Mouse (Mus musculus): ENCODE measurements around the gene Syt8.

Gene Syt8

GRCm38 (mm10) chr7:142445324-142445723, 10.7 kb downstream of the Syt8 start:
- no peak for DNase-seq (ENCODE audit: low read depth, low spot score)

GRCm38 (mm10) chr7:142446264-142446663, 11.6 kb downstream of the Syt8 start:
- no peak for DNase-seq (ENCODE audit: low read depth, low spot score)

- DNase-seq (ENCODE audit: low read depth, low spot score) = no peak
Observed at GRCm38 (mm10) chr7:142449038-142449617, 14.5 kb downstream of the Syt8 start.

- no peak for DNase-seq (ENCODE audit: low read depth, low spot score)
Observed at GRCm38 (mm10) chr7:142454706-142455105, 20.1 kb downstream of the Syt8 start.

GRCm38 (mm10) chr7:142455251-142455650, 20.6 kb downstream of the Syt8 start:
- no peak for DNase-seq (ENCODE audit: low read depth, low spot score)

- DNase-seq (ENCODE audit: low read depth, low spot score) = no peak
Observed at GRCm38 (mm10) chr7:142456806-142457205, 22.2 kb downstream of the Syt8 start.

GRCm38 (mm10) chr7:142457227-142457811, 22.7 kb downstream of the Syt8 start:
- no peak for DNase-seq (ENCODE audit: low read depth, low spot score)

GRCm38 (mm10) chr7:142458026-142458425, 23.4 kb downstream of the Syt8 start:
- DNase-seq (ENCODE audit: low read depth, low spot score) = no peak

GRCm38 (mm10) chr7:142458676-142459298, 24.1 kb downstream of the Syt8 start:
- DNase-seq (ENCODE audit: low read depth, low spot score) = no peak

- no peak for DNase-seq (ENCODE audit: low read depth, low spot score)
Observed at GRCm38 (mm10) chr7:142459299-142459691, 24.6 kb downstream of the Syt8 start.

GRCm38 (mm10) chr7:142460636-142461077, 26.0 kb downstream of the Syt8 start, which contains the start of gene Lsp1:
Lsp1 (plus strand) TSS chr7:142460809.
- DNase-seq (ENCODE audit: low read depth, low spot score) = no peak

- no peak for DNase-seq (ENCODE audit: low read depth, low spot score)
Observed at GRCm38 (mm10) chr7:142461446-142461845, 26.8 kb downstream of the Syt8 start.

- no peak for DNase-seq (ENCODE audit: low read depth, low spot score)
Observed at GRCm38 (mm10) chr7:142462190-142462589, 27.5 kb downstream of the Syt8 start.

GRCm38 (mm10) chr7:142462594-142463078, 28.0 kb downstream of the Syt8 start:
- no peak for DNase-seq (ENCODE audit: low read depth, low spot score)

- no peak for DNase-seq (ENCODE audit: low read depth, low spot score)
Observed at GRCm38 (mm10) chr7:142470171-142470691, 35.6 kb downstream of the Syt8 start.

- no peak for DNase-seq (ENCODE audit: low read depth, low spot score)
Observed at GRCm38 (mm10) chr7:142470808-142471413, 36.3 kb downstream of the Syt8 start.

- DNase-seq (ENCODE audit: low read depth, low spot score) = no peak
Observed at GRCm38 (mm10) chr7:142471414-142471861, 36.8 kb downstream of the Syt8 start.

GRCm38 (mm10) chr7:142471884-142472570, 37.4 kb downstream of the Syt8 start:
- no peak for DNase-seq (ENCODE audit: low read depth, low spot score)

GRCm38 (mm10) chr7:142472936-142473335, 38.3 kb downstream of the Syt8 start:
- DNase-seq (ENCODE audit: low read depth, low spot score) = no peak

- no peak for DNase-seq (ENCODE audit: low read depth, low spot score)
Observed at GRCm38 (mm10) chr7:142473476-142473875, 38.8 kb downstream of the Syt8 start.

GRCm38 (mm10) chr7:142474799-142475198, 40.1 kb downstream of the Syt8 start:
- DNase-seq (ENCODE audit: low read depth, low spot score) = no peak

GRCm38 (mm10) chr7:142475641-142476040, 41.0 kb downstream of the Syt8 start:
- no peak for DNase-seq (ENCODE audit: low read depth, low spot score)
